Mouse (Mus musculus): ENCODE data around the gene P3h1.
A peak's percentile ranks its signal among the peaks of the same experiment; 100 is the strongest.

The P3h1 gene

GRCm38 (mm10) chr4:119238661-119239060, 5.9 kb downstream of the P3h1 start:
- no peak for DNase-seq (ENCODE audit: low read depth)

- peak; percentile 68 for DNase-seq (ENCODE audit: low read depth)
These were observed 6.5 kb downstream of the P3h1 start for GRCm38 (mm10) chr4:119239181-119239682.

DNA sequence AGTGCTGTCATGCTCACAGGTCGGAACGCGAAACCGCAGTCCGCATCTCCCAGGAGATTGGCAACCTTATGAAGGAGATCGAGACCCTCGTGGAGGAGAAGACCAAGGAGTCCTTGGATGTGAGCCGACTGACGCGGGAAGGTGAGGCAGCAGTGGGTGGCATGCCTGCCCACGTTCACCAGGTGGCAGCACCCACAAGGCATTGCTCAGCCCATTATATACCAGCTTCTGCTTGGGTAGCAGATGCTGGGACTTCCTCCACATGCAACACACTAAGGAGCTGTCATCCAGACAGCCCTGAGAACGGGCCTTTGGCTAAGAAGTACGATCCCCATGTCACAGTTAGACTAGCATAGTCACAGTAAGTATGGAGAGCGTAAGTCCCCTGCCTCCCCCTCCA, 8.9 kb downstream of the P3h1 start:
- no peak for DNase-seq (ENCODE audit: low read depth)

DNA sequence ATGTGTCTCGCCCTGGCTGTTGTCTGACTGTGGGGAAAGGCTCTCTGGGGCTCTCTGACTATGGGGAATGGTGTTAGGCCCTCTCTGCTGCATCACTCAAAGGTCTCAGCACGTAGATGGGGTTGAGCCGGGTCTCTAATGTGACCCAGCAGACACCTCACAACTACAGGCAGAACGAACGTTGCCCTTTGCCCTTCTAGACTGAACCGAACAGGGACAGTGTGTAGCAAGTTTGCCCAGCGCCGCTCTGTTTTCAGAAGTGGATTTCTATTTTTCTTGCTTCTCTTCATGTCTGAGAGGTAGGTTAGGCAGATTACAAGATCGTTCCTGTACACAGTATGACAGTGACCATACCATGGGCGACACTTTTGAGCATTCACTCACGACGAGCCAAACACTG, 9.9 kb downstream of the P3h1 start:
- no peak for DNase-seq (ENCODE audit: low read depth)

GRCm38 (mm10) chr4:119244468-119245240, 11.9 kb downstream of the P3h1 start:
- DNase-seq (ENCODE audit: low read depth): no peak

GRCm38 (mm10) chr4:119245556-119245955, 12.8 kb downstream of the P3h1 start:
- DNase-seq (ENCODE audit: low read depth): no peak

GRCm38 (mm10) chr4:119245961-119246360, 13.2 kb downstream of the P3h1 start:
- no peak for DNase-seq (ENCODE audit: low read depth)

DNA sequence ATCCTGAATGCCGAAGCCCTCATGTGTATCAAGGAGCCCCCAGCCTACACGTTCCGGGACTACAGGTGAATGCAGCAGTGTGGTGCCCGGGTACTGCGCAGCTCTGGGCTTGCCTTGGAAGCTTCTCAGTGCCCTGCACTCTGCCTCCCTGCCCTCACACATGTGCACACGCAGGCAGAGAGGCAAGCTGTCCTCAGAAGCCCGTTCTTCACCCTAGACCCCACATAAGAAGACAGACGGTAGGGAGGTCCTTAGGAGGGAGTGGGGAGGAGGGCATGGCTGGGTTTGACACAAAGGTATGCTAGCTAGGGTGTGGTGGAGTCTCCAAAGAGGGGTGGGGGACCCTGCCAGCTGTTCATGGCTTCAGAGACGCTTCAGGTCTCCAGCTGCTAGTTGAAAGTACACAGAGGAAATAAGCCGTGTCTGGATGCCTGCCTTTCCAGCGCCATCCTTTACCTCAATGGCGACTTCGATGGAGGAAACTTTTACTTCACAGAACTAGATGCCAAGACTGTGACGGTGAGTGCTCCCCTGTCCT, 14.0 kb downstream of the P3h1 start:
- DNase-seq (ENCODE audit: low read depth): no peak

DNA sequence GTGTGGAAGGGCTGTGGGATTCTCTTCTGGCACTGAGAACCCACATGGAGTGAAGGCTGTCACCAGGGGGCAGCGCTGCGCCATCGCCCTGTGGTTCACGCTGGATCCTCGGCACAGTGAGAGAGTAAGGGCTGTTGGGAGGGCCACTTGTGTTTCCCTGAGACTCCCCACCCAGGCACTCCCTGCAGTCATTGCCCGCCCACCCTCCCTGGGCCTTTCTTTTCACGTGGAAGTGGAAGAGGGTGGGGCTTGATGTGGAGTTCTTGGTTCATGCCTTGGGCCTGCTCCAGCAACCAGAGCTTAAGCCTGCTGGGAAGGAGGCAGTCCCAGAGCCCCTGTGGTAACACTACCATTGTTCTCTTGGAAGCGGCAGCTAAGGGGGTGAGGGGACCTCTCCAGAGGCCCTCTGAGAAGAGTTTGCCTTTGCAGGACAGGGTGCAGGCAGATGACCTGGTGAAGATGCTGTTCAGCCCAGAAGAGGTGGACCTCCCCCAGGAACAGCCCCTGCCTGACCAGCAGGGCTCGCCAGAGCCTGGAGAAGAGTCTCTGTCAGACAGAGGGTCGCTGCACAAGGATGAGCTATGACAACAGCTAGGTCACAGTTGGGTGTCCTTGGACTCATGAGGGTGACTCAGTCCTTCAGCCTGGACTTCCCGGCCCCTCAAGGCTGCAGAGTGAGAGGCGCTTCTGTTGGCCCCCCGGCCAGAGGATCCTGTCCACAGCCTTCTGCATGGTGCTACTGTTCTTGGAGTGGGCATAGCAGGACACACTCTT, 14.9 kb downstream of the P3h1 start:
- DNase-seq (ENCODE audit: low read depth): peak; percentile 49

GRCm38 (mm10) chr4:119248407-119248965, 15.8 kb downstream of the P3h1 start:
- no peak for DNase-seq (ENCODE audit: low read depth)

DNA sequence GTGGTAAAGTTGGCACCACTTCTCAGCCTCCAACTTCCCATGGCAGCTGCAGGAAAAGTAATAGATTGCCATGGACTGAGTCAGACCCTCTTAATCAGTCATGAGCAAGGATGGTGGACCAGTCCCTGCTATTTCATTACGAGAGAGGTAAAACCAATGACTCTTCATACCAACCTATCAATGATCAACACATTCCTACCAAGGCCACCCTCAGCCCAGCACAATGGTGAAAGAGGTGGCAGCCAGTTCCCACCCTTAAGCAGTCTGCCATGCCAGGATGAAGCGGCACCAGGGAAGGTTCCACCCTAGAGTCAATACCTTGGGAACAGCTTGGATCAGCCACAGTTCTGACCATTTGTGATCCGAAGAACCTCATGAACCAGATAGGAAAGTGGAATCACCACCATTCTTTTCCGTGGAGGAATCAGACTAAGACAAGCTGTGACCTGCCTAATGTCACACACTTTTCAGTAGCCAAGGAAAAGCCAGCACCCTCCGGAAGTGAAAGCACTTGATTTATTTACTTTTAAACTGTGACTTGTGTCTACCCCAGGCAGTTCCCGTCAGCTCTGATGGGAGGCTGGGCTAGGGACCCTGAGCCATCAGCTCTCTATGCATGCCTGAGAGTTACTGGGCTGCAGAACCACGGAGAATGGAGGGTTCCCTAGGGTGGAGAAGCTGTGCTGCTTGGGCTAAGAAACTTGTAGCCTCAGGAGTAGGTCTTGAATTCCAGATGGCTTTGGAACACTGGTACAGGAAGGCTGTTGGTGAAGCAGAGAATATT, 19.5 kb downstream of the P3h1 start:
- no peak for DNase-seq (ENCODE audit: low read depth)

DNA sequence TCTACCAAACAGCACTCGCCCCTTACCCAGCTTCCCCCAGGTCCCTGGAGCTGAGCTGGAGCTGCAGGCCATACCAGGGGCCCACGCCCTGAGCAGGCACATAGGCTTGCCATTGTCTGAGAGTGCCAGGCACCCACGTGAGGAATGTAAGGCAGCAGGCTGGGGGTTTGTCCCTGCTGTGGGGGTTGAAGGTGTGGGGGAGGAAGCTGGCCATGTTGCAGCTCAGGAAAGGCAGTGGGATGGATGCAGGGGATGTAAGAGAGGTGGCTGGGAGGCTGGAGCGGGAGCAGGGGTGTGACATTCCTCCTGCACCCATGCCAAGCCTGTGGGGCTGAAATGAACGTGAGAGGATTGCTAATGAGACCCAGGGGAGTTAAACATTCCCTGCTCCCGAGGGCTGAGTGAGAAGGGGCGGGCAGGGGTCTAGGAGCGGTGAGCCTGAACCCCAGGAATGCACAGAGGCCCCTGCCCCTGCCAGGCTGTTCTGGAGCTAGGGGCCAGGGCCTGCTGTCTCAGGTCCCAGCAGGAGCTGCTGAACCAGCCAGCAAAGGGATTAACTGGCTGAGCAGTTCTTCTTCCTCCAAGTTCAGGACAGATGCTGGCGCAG, 21.4 kb downstream of the P3h1 start:
- DNase-seq (ENCODE audit: low read depth): no peak

DNA sequence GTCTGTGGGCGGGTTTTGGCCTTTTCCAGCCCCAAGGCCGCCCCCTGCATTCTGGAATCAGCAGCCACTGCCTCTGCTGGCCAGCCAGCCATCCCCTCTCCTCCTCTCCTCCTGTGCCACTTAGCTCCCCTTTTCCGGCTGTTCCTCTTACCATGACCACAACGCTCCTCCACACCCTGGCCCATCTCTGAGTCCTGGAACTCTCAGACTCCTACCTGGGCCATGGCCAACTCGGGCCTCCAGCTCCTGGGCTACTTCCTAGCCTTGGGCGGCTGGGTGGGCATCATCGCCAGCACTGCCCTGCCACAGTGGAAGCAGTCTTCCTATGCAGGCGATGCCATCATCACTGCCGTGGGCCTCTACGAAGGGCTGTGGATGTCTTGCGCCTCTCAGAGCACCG, 22.6 kb downstream of the P3h1 start, which contains the start of gene Cldn19:
Gene Cldn19, plus strand, starts transcription at position 64 of the 400 bp plus-strand sequence.
- no peak for DNase-seq (ENCODE audit: low read depth)

DNA sequence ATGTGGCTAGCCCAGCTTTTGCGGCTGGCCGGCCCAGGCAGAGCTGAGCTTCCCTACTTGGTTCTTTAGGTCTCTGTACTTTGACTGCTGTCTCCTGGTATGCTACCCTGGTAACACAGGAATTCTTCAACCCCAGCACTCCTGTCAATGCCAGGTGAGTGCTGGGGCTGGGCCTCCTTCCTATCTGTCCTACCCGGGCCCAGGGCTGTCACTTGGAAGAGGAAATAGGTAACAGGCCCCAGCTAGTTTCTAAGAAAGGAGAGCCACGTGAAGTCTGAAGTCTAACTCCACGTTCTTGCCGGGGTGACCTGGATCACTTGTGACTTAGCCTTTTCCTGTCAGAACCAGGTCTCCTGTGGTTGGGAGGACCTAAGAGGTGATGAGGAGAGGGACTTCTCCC, 24.4 kb downstream of the P3h1 start:
- no peak for DNase-seq (ENCODE audit: low read depth)

- DNase-seq (ENCODE audit: low read depth): no peak
These were observed 26.9 kb downstream of the P3h1 start for GRCm38 (mm10) chr4:119259344-119260254.

DNA sequence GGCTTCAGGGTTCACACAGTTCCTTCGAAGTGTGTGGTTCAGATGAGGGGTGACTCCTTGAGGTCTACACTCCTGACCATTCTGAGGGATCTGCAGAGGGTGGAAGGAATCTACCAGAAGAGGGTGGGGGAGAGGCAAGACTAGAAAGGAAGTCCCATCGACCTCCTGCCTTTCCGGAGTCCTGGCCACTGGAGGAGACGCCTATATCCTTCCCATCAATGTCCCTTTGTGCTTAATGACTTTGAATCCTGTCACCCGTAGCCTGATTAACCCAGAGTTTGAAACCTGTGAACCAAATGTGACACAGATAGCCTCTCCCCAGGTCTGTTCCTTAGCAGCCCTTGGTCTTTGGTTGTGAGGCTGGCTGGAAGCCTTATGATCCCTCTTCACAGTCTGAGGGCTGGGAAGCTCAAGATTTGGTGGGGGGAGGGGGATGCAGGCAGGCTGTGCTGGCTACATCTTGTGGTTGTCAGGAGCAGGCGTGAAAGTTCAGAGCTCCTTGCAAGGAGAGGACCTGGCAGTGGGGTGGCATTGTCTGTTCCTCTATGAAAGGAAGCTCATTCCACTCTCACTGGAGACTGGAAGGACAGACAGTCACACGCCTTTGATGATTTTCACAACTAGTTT, 28.5 kb downstream of the P3h1 start:
- no peak for DNase-seq (ENCODE audit: low read depth)

DNA sequence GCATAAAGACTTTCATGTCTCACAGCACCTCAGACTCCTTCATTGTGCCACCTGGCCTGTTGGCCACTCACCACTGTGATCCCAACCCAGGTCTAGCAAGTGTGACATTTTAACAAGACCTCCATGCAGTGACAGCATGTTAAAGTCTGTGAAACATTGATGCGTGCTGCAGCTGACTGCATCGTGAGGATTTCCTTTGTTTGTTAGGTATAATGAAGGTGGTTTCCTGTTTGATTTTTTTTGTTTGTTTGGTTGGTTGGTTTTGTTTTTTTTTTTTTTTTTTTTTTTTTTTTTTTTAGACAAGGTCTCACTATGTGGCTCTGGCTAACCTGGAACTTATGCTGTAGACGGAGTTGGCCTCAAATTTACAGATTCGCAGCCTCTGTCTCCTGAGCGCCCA, 29.8 kb downstream of the P3h1 start:
- DNase-seq (ENCODE audit: low read depth): no peak

DNA sequence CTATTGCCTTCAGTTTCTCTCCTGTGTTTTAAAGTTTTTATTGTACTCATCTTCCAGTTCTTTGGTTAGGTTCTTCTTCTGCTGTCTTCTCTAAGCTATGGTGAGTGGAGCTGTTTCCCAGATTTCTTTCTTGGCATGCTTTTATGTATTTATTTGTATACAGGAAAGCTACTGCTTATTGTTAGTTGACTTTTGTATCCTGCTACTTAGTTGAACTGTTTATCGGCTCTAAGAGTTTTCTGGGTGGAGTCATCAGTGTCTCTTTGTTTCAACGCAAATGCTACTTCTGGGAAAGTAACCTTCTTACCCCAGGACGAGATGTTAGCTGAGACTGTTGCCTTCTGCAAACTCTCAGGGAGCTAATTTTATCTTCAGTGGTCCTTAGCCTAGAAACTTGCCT, 30.7 kb downstream of the P3h1 start:
- no peak for DNase-seq (ENCODE audit: low read depth)

GRCm38 (mm10) chr4:119266606-119267005, 33.9 kb downstream of the P3h1 start:
- DNase-seq (ENCODE audit: low read depth): no peak

GRCm38 (mm10) chr4:119274627-119275026, 41.9 kb downstream of the P3h1 start:
- no peak for DNase-seq (ENCODE audit: low read depth)

All from c-Kit-positive CD71-negative TER-119-negative erythroid progenitor cells, embryonic 14.5 days (primary cell).